Mouse (Mus musculus) ovary, adult 18-20 months (tissue): ENCODE results near the gene Gm6358.
"Not testable (repeated sequence)": the region's sequence is repeated elsewhere in the genome, so short reads cannot be mapped to it uniquely, and the experiment has no call there.

Experiments used
- DNase-seq: peaks from one replicate; pipeline ENCODE4 v3.0.0; 2022; ENCODE audit warnings: low spot score, mixed read lengths

Gm6358 gene

DNA sequence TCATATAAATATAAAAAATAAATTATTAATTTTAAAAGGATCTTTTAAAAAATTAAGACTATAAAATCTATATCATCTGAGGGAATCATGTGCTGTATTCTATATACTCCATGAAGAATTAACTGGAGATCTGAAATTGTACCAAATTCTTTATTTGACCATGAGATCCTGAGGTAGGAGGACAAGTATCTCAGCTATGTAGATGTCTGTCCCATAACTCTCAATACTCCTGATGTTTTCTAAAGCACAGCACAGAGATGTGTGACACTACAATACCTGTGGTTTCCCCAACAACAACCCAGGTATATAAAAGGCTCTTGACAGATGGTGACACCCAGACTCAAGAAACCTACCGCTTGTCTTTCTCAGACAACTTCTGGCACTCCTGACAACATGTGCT, at the start of gene Gm6358:
TSS of gene Gm6358 (plus strand) at position 301 of the 400 bp plus-strand sequence.
- no peak for DNase-seq

- no peak for DNase-seq
These were observed 10.1 kb downstream of the Gm6358 start, which contains the start of gene Gm10061 for GRCm38 (mm10) chr16:89150786-89151185. Gene Gm10061 (plus strand): TSS chr16:89151086.

- no peak for DNase-seq
These were observed 17.0 kb downstream of the Gm6358 start, which contains the start of gene Gm9789 for GRCm38 (mm10) chr16:89157652-89158051. Gene Gm9789 (plus strand): TSS chr16:89157952.

DNA sequence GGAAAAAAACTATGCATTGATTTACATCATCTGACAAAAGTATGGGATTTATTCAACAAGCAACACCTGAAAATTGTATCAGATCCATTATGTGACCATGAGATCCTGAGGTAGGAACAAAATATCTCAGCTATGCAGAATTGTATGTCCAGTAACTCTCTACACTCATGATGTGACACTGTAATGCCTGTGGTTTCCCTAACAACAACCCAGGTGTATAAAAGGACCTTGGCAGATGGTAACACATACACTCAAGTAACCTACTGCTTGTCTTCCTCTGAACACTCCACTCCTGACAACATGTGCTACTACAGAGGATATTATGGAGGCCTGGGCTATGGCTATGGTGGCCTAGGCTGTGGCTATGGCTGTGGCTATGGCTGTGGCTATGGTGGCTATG, 28.5 kb downstream of the Gm6358 start, which contains the start of gene Gm7735:
TSS of gene Gm7735 (plus strand) at position 301 of the 400 bp plus-strand sequence.
- not testable (repeated sequence) for DNase-seq

DNA sequence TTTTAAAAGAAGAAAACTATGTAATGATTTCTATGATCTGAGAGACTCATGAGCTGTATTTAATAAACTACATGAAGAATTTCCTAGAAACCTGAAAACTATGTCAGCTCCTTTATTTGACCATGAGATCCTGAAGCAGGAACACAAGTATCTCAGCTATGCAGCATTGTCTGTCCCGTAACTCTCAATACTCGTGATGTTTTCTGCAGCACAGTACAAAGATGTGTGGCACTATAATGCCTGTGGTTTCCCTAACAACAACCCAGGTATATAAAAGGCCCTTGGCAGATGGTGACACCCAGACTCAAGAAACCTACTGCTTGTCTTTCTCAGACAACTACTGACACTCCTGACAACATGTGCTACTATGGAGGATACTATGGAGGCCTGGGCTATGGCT, 33.8 kb downstream of the Gm6358 start, which contains the start of gene 1110057P08Rik:
TSS of gene 1110057P08Rik (plus strand) at position 301 of the 400 bp plus-strand sequence.
- no peak for DNase-seq

DNA sequence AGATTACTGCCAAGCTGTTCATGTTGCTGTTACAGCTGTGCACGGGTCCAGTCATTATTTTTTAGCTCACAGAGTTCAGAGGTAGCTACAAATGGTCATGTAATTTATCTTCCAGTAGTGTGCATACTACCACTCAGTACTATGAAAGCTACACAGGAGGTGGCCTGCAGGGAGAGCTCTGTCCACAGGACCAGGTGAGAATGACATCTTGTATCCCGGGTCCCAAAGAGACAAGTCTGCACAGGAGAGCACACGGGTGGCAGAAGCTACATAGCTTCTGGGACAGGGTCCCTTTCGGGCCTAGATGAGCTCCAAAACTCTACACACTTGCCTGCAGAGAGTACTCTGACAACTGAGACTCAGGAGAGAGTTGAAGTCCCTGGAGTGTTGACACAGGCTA, 48.0 kb downstream of the Gm6358 start:
- DNase-seq, result no peak
